Mouse (Mus musculus) liver, adult 2 months (tissue): ENCODE measurements around the gene Stat5b.

ENCODE experiments used
- CTCF ChIP-seq: fragments of 200-500 bp; IDR thresholded peaks from 2 replicates; pipeline ENCODE4 v1.5.1; 2011; ENCODE audit warnings: low read depth, low read length, control low read depth
- POLR2A ChIP-seq: fragments of 200-500 bp; IDR thresholded peaks from 2 replicates; pipeline ENCODE4 v1.6.1; 2011; ENCODE audit warnings: low read length, control low read depth; ENCODE audit not compliant: insufficient read depth; ENCODE audit errors: extremely low read depth

DNA sequence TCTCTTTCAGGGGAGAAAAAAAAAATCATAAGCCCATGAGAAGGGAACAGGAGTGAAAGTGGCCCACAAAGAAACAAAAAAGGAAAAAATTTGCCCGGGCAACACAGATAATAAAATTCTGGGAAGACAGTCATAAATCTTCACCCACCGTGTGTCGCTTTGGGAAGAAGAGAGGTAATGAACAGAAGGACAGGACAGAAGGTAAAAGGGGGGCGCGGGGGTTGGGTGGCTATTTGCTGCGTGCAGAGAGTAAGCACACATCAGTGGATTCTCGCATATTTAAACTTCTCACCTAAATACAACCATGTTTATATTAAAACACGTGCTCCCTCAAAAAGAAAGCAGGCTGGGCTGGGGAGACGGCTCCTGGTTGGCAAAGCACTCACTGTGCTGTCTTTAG is 33.2 kb downstream of the Stat5b start:
- TF ChIP-seq CTCF, result no peak
- TF ChIP-seq POLR2A, result no peak
